Mouse (Mus musculus) forebrain, postnatal 0 days (tissue): Measurements from ENCODE around the gene Naa25. TPM values are rescaled to one million over a fixed set of nuclear protein-coding genes. Genes with fewer than 3 reads are reported as not detected.

ENCODE experiments used
- ATAC-seq: fragments of 200-750 bp; cut with Nextera tagmentation; 2 replicates; pipeline ENCODE4 v1.8.0; 2017; ENCODE audit warnings: mild to moderate bottlenecking, moderate library complexity
- DNase-seq: peaks from one replicate; pipeline ENCODE4 v3.0.0-alpha.2; 2015
- H3K27ac ChIP-seq: fragments of 300-500 bp; sonication (generic); 2 replicates; pipeline ENCODE4 v1.5.1; 2014; ENCODE audit warnings: low read depth, mild to moderate bottlenecking, antibody characterized with exemption, low read length, moderate library complexity, mixed read lengths
- H3K27me3 ChIP-seq: fragments of 300-500 bp; sonication (generic); 2 replicates; pipeline ENCODE4 v1.6.1; 2014; ENCODE audit warnings: mild to moderate bottlenecking, low read length, mixed read lengths; ENCODE audit not compliant: insufficient read depth
- H3K36me3 ChIP-seq: fragments of 300-500 bp; sonication (generic); 2 replicates; pipeline ENCODE4 v1.6.1; 2014; ENCODE audit warnings: mild to moderate bottlenecking, moderate library complexity; ENCODE audit not compliant: insufficient read depth
- H3K4me1 ChIP-seq: fragments of 300-500 bp; sonication (generic); 2 replicates; pipeline ENCODE4 v1.6.1; 2014; ENCODE audit warnings: antibody characterized with exemption; ENCODE audit not compliant: insufficient read depth
- H3K4me2 ChIP-seq: fragments of 300-500 bp; sonication (generic); 2 replicates; pipeline ENCODE4 v1.6.1; 2014; ENCODE audit warnings: low read depth, mild to moderate bottlenecking, moderate library complexity
- H3K4me3 ChIP-seq: fragments of 300-500 bp; sonication (generic); 2 replicates; pipeline ENCODE4 v1.5.1; 2014; ENCODE audit warnings: low read depth, low read length, mixed read lengths
- H3K9ac ChIP-seq: fragments of 300-500 bp; sonication (generic); 2 replicates; pipeline ENCODE4 v1.6.1; 2014; ENCODE audit warnings: mild to moderate bottlenecking
- H3K9me3 ChIP-seq: fragments of 300-500 bp; sonication (generic); 2 replicates; pipeline ENCODE4 v1.6.1; 2016; ENCODE audit warnings: low read length
- CTCF ChIP-seq: sonication (generic); IDR thresholded peaks from 2 replicates; pipeline ENCODE4 v1.5.1; 2016; ENCODE audit warnings: antibody characterized with exemption, control low read depth, low read depth
- WGBS: fragments of 180-500 bp; shearing (Covaris S2); extraction: QIAGEN DNeasy Blood & Tissue Kit; methylation state at CpG from one replicate; pipeline ENCODE4 v1.1.7; 2014; 5-methylcytosine and 5-hydroxymethylcytosine counted together
- polyA plus RNA-seq: library from polyadenylated mRNA; unstranded; fragments of >200 nt; fragmentation: Nextera tagmentation; extraction: Ambion mirVana; gene quantifications from 2 replicates; pipeline ENCODE4 v1.2.1, GENCODE M21; 2015
- total RNA-seq: library from RNA; depleted of rRNA; stranded (reverse); fragments of >200 nt; gene quantifications from 2 replicates; pipeline ENCODE4 v1.2.3, GENCODE M21; 2014; rRNA removed

Gene Naa25
- total and polyA plus RNA-seq, 2 experiments from 2014 or later, result 44.1 to 45.9 TPM

- TF ChIP-seq CTCF, result no peak
- Histone ChIP-seq H3K9me3 (no peaks in the 10 kb centered on the region), H3K4me2 (no peak overlapping the region), H3K27ac (no peak overlapping the region), H3K9ac (no peak overlapping the region), H3K27me3 (no peaks in the 10 kb centered on the region), H3K4me3 (no peak overlapping the region), H3K36me3 (no peaks in the 10 kb centered on the region), H3K4me1 (no peaks in the 10 kb centered on the region)
- ATAC-seq, result no peak
- no peak for DNase-seq
- 96% methylated on average over 1 of the region's 1 CpGs for WGBS
Observed at GRCm38 (mm10) chr5:121476040-121476439, 78.3 kb downstream of the Naa25 start.

- Histone ChIP-seq H3K36me3 (no peaks in the 10 kb centered on the region), H3K9ac (no peak overlapping the region), H3K9me3 (no peaks in the 10 kb centered on the region), H3K4me2 (no peak overlapping the region), H3K4me3 (no peak overlapping the region), H3K27ac (no peak overlapping the region), H3K4me1 (no peaks in the 10 kb centered on the region), H3K27me3 (no peaks in the 10 kb centered on the region)
- ATAC-seq, result peak; percentile 25; the same call in 1 of the 2 replicates
- DNase-seq, result peak; percentile 85
- peak; percentile 83 for TF ChIP-seq CTCF
- WGBS, result 27% methylated on average over 3 of the region's 3 CpGs
Observed at GRCm38 (mm10) chr5:121477680-121478079, 79.9 kb downstream of the Naa25 start.

- H3K9ac ChIP-seq, result no peak overlapping the region
- no peaks in the 10 kb centered on the region for H3K4me1 ChIP-seq
- H3K27me3 ChIP-seq, result no peaks in the 10 kb centered on the region
- WGBS, result 86% methylated on average over 5 of the region's 5 CpGs
- no peak for TF ChIP-seq CTCF
- no peaks in the 10 kb centered on the region for H3K36me3 ChIP-seq
- ATAC-seq, result no peak
- H3K9me3 ChIP-seq, result no peaks in the 10 kb centered on the region
- H3K27ac ChIP-seq, result no peak overlapping the region
- no peak overlapping the region for H3K4me2 ChIP-seq
- H3K4me3 ChIP-seq, result no peak overlapping the region
- no peak for DNase-seq
Observed at GRCm38 (mm10) chr5:121484801-121485200, 87.1 kb downstream of the Naa25 start.

GRCm38 (mm10) chr5:121493305-121493704 is 95.6 kb downstream of the Naa25 start:
- ATAC-seq (no peak), DNase-seq (no peak)
- H3K27ac ChIP-seq, result no peak overlapping the region
- no peak overlapping the region for H3K9ac ChIP-seq
- no peak overlapping the region for H3K4me3 ChIP-seq
- no peaks in the 10 kb centered on the region for H3K9me3 ChIP-seq
- 74% methylated on average over 8 of the region's 8 CpGs for WGBS
- no peak overlapping the region for H3K4me2 ChIP-seq
- H3K4me1 ChIP-seq, result no peaks in the 10 kb centered on the region
- no peak for TF ChIP-seq CTCF
- H3K36me3 ChIP-seq, result no peaks in the 10 kb centered on the region
- no peaks in the 10 kb centered on the region for H3K27me3 ChIP-seq

Other genes starting within 250 kb of the Naa25 start
- 49.1 and 60.9 TPM in 2 replicates for gene Ptpn11, start 206.5 kb upstream of the Naa25 start, total RNA-seq
- 21.4 and 25.5 TPM in 2 replicates for gene Ptpn11, start 206.5 kb upstream of the Naa25 start, polyA plus RNA-seq
- gene Rpl6, start 193.5 kb upstream of the Naa25 start, total RNA-seq, result 672 and 863 TPM in 2 replicates
- 359 and 435 TPM in 2 replicates for gene Rpl6, start 193.5 kb upstream of the Naa25 start, polyA plus RNA-seq
- 75.6 and 107 TPM in 2 replicates for gene Hectd4, start 177.7 kb upstream of the Naa25 start, total RNA-seq
- 8.3 and 14.0 TPM in 2 replicates for gene Hectd4, start 177.7 kb upstream of the Naa25 start, polyA plus RNA-seq
- 131 and 141 TPM in 2 replicates for gene Trafd1, start 12.3 kb upstream of the Naa25 start, total RNA-seq
- gene Trafd1, start 12.3 kb upstream of the Naa25 start, polyA plus RNA-seq, result 123 and 124 TPM in 2 replicates
- gene Tmem116, start 54.0 kb downstream of the Naa25 start, total RNA-seq, result 0.24 and 0.54 TPM in 2 replicates
- gene Tmem116, start 54.0 kb downstream of the Naa25 start, polyA plus RNA-seq, result 2.2 and 2.7 TPM in 2 replicates
- gene Erp29, start 54.6 kb downstream of the Naa25 start, total RNA-seq, result 123 and 141 TPM in 2 replicates
- gene Erp29, start 54.6 kb downstream of the Naa25 start, polyA plus RNA-seq, result 185 and 187 TPM in 2 replicates
- not detected in 2 replicates for gene Adam1b, start 105.5 kb downstream of the Naa25 start, total RNA-seq
- not detected in 2 replicates for gene Adam1b, start 105.5 kb downstream of the Naa25 start, polyA plus RNA-seq
- 16.2 and 20.1 TPM in 2 replicates for gene Adam1a, start 147.5 kb downstream of the Naa25 start, total RNA-seq
- 0.55 and 1.3 TPM in 2 replicates for gene Adam1a, start 147.5 kb downstream of the Naa25 start, polyA plus RNA-seq
- 0.24 and 0.31 TPM in 2 replicates for gene Gm42878, start 147.5 kb downstream of the Naa25 start, total RNA-seq
- 0.43 TPM in 1 of 2 replicates, not detected in the other for gene Gm42878, start 147.5 kb downstream of the Naa25 start, polyA plus RNA-seq
- 83.1 and 99.3 TPM in 2 replicates for gene Mapkapk5, start 148.0 kb downstream of the Naa25 start, total RNA-seq
- gene Mapkapk5, start 148.0 kb downstream of the Naa25 start, polyA plus RNA-seq, result 47.5 and 50.1 TPM in 2 replicates
- gene Aldh2, start 195.9 kb downstream of the Naa25 start, total RNA-seq, result 68.1 and 77.2 TPM in 2 replicates
- gene Aldh2, start 195.9 kb downstream of the Naa25 start, polyA plus RNA-seq, result 89.0 and 115 TPM in 2 replicates
- gene Acad12, start 221.0 kb downstream of the Naa25 start, total RNA-seq, result 1.4 and 2.1 TPM in 2 replicates
- gene Acad12, start 221.0 kb downstream of the Naa25 start, polyA plus RNA-seq, result 0.96 and 1.2 TPM in 2 replicates